Mouse (Mus musculus) G1E (cell line): ENCODE results near the gene Klhl25. TPM values are rescaled to one million over a fixed set of nuclear protein-coding genes. Genes with fewer than 3 reads are reported as not detected.
A peak's percentile ranks its signal among the peaks of the same experiment; 100 is the strongest.

Experiments used
- ATAC-seq: 2 replicates; pipeline ENCODE4 v1.8.0; 2016; ENCODE audit warnings: mild to moderate bottlenecking; ENCODE audit not compliant: insufficient number of reproducible peaks, poor library complexity, low FRiP score, severe bottlenecking; ENCODE audit errors: extremely low read depth
- DNase-seq: peaks from one replicate; pipeline ENCODE4 v3.0.0; 2012; ENCODE audit warnings: low spot score
- H3K27me3 ChIP-seq: 2 replicates; pipeline ENCODE4 v1.6.1; 2012; ENCODE audit warnings: mild to moderate bottlenecking, low read length, inconsistent platforms; ENCODE audit not compliant: insufficient read depth
- H3K36me3 ChIP-seq: replicated peaks from 2 replicates; pipeline ENCODE3; 2012; ENCODE audit warnings: mild to moderate bottlenecking, inconsistent platforms
- H3K4me1 ChIP-seq: 2 replicates; pipeline ENCODE4 v1.6.1; 2012; ENCODE audit warnings: low read depth, low read length, inconsistent platforms, mixed read lengths; ENCODE audit not compliant: insufficient read depth
- H3K4me3 ChIP-seq: 2 replicates; pipeline ENCODE4 v1.5.1; 2012; ENCODE audit warnings: low read depth, mild to moderate bottlenecking, inconsistent platforms, low read length, moderate library complexity, mixed read lengths
- H3K9me3 ChIP-seq: replicated peaks from 2 replicates; pipeline ENCODE4 v1.6.1; 2012; ENCODE audit warnings: inconsistent platforms
- CTCF ChIP-seq: IDR thresholded peaks from 2 replicates; pipeline ENCODE4 v1.5.1; 2012; ENCODE audit warnings: low read depth, low read length, inconsistent platforms, mixed read lengths
- GATA1 ChIP-seq: IDR thresholded peaks from 2 replicates; pipeline ENCODE4 v1.6.1; 2012; ENCODE audit warnings: borderline replicate concordance, low read length, inconsistent platforms, mixed read lengths
- GATA2 ChIP-seq: IDR thresholded peaks from 2 replicates; pipeline ENCODE4 v1.6.1; 2012; ENCODE audit warnings: low read depth, low read length, inconsistent platforms, borderline replicate concordance
- POLR2AphosphoS5 ChIP-seq: IDR thresholded peaks from 2 replicates; pipeline ENCODE4 v1.6.1; 2012; ENCODE audit warnings: low read depth, low read length, inconsistent platforms; ENCODE audit not compliant: insufficient replicate concordance
- TAL1 ChIP-seq: conservative IDR thresholded peaks from 2 replicates; pipeline ENCODE4 v1.6.1; 2012; ENCODE audit warnings: low read depth, low read length, inconsistent platforms, mixed read lengths
- polyA plus RNA-seq: library from polyadenylated mRNA; stranded (reverse); fragments of >175 nt; gene quantifications from 2 replicates; pipeline ENCODE4 v1.2.3, GENCODE M21; 2012
- total RNA-seq, 2 experiments: library from RNA; stranded (forward) in 1 of 2; stranded (reverse) in 1 of 2; fragments of 200-1000 nt in 1 of 2; fragments of >200 nt in 1 of 2; fragmentation: Nextera tagmentation in 1 of 2; gene quantifications; 2 replicates each; pipeline ENCODE4 v1.2.3; 2014 to 2017

Gene Klhl25
- total and polyA plus RNA-seq, 3 experiments: 5.4 to 51.2 (median 9.6) TPM

- no peak for TF ChIP-seq GATA2
- TF ChIP-seq TAL1: no peak
- no peak for TF ChIP-seq CTCF
- TF ChIP-seq POLR2AphosphoS5: no peak
- TF ChIP-seq GATA1: no peak
- Histone ChIP-seq H3K27me3 (0 out of 2 replicates have a peak, but pooled peaks cover 4% of the 10 kb centered on the region), H3K4me1 (peaks cover 34% of the 10 kb centered on the region), H3K4me3 (no peak overlapping the region; the same call in 1 of the 2 replicates), H3K9me3 (no peaks in the 10 kb centered on the region; the same call in 1 of the 2 replicates), H3K36me3 (no peaks in the 10 kb centered on the region)
- ATAC-seq (no peak), DNase-seq (no peak)
These were observed 41.4 kb upstream of the Klhl25 start for GRCm38 (mm10) chr7:75806711-75807110.

- peaks cover 34% of the 10 kb centered on the region for H3K4me1 ChIP-seq
- 0 out of 2 replicates have a peak, but pooled peaks cover 4% of the 10 kb centered on the region for H3K27me3 ChIP-seq
- DNase-seq: no peak
- ATAC-seq: no peak
- TF ChIP-seq CTCF: 0 out of 2 replicates have a peak, but pooled peaks have one; percentile 16
- no peak for TF ChIP-seq POLR2AphosphoS5
- H3K4me3 ChIP-seq: no peak overlapping the region; the same call in 1 of the 2 replicates
- no peaks in the 10 kb centered on the region; the same call in 1 of the 2 replicates for H3K9me3 ChIP-seq
- no peaks in the 10 kb centered on the region for H3K36me3 ChIP-seq
These were observed 40.4 kb upstream of the Klhl25 start for GRCm38 (mm10) chr7:75807460-75808304.

GRCm38 (mm10) chr7:75820687-75821086, 27.4 kb upstream of the Klhl25 start:
- Histone ChIP-seq H3K36me3 (no peaks in the 10 kb centered on the region), H3K4me1 (peaks cover 16% of the 10 kb centered on the region), H3K9me3 (no peaks in the 10 kb centered on the region), H3K27me3 (no peaks in the 10 kb centered on the region; the same call in 1 of the 2 replicates), H3K4me3 (no peak overlapping the region)
- TF ChIP-seq TAL1: no peak
- no peak for TF ChIP-seq GATA2
- no peak for TF ChIP-seq GATA1
- no peak for TF ChIP-seq POLR2AphosphoS5
- TF ChIP-seq CTCF: no peak
- DNase-seq (no peak), ATAC-seq (no peak)

GRCm38 (mm10) chr7:75822087-75822668, 25.9 kb upstream of the Klhl25 start:
- no peaks in the 10 kb centered on the region; the same call in 1 of the 2 replicates for H3K27me3 ChIP-seq
- H3K36me3 ChIP-seq: no peaks in the 10 kb centered on the region
- ATAC-seq: peak; percentile 25; the same call in 1 of the 2 replicates
- TF ChIP-seq TAL1: no peak
- TF ChIP-seq GATA2: no peak
- TF ChIP-seq POLR2AphosphoS5: no peak
- no peak for TF ChIP-seq GATA1
- TF ChIP-seq CTCF: no peak
- no peak for DNase-seq
- H3K9me3 ChIP-seq: no peaks in the 10 kb centered on the region
- peak overlapping the region; percentile 14; the same call in 1 of the 2 replicates for H3K4me3 ChIP-seq
- peaks cover 22% of the 10 kb centered on the region for H3K4me1 ChIP-seq

GRCm38 (mm10) chr7:75823071-75823470, 25.0 kb upstream of the Klhl25 start:
- Histone ChIP-seq H3K27me3 (no peaks in the 10 kb centered on the region; the same call in 1 of the 2 replicates), H3K4me3 (no peak overlapping the region), H3K4me1 (peaks cover 30% of the 10 kb centered on the region), H3K36me3 (no peaks in the 10 kb centered on the region), H3K9me3 (no peaks in the 10 kb centered on the region)
- DNase-seq (no peak), ATAC-seq (no peak)
- TF ChIP-seq GATA1 (no peak), TAL1 (no peak), POLR2AphosphoS5 (no peak), CTCF (no peak), GATA2 (no peak)

- DNase-seq: no peak
- no peak overlapping the region for H3K4me3 ChIP-seq
- TF ChIP-seq CTCF (no peak), TAL1 (no peak), POLR2AphosphoS5 (no peak), GATA1 (no peak), GATA2 (no peak)
- no peaks in the 10 kb centered on the region for H3K36me3 ChIP-seq
- no peak for ATAC-seq
- H3K9me3 ChIP-seq: no peaks in the 10 kb centered on the region
- no peaks in the 10 kb centered on the region; the same call in 1 of the 2 replicates for H3K27me3 ChIP-seq
- H3K4me1 ChIP-seq: peaks cover 43% of the 10 kb centered on the region
These were observed 21.6 kb upstream of the Klhl25 start for GRCm38 (mm10) chr7:75826360-75827103.
